Mouse (Mus musculus) midbrain, embryonic 12.5 days (tissue): ENCODE data around the gene Rcor2. TPM values are rescaled to one million over a fixed set of nuclear protein-coding genes. Genes with fewer than 3 reads are reported as not detected.
A peak's percentile ranks its signal among the peaks of the same experiment; 100 is the strongest.

ENCODE experiments used
- ATAC-seq: fragments of 200-750 bp; cut with Nextera tagmentation; 2 replicates; pipeline ENCODE4 v1.8.0; 2017; ENCODE audit warnings: low read depth, moderate TSS enrichment, moderate library complexity; ENCODE audit not compliant: low FRiP score
- H3K27ac ChIP-seq: fragments of 300-500 bp; sonication (generic); replicated peaks from 2 replicates; pipeline ENCODE4 v1.5.1; 2016; ENCODE audit warnings: mild to moderate bottlenecking
- H3K27me3 ChIP-seq: fragments of 300-500 bp; sonication (generic); 2 replicates; pipeline ENCODE4 v1.6.1; 2016; ENCODE audit warnings: mild to moderate bottlenecking
- H3K36me3 ChIP-seq: fragments of 300-500 bp; sonication (generic); 2 replicates; pipeline ENCODE4 v1.6.1; 2016
- H3K4me1 ChIP-seq: fragments of 300-500 bp; sonication (generic); 2 replicates; pipeline ENCODE4 v1.6.1; 2016
- H3K4me2 ChIP-seq: fragments of 300-500 bp; sonication (generic); replicated peaks from 2 replicates; pipeline ENCODE4 v1.6.1; 2016; ENCODE audit warnings: mild to moderate bottlenecking, moderate library complexity
- H3K4me3 ChIP-seq: fragments of 300-500 bp; sonication (generic); 2 replicates; pipeline ENCODE4 v1.5.1; 2016; ENCODE audit warnings: mild to moderate bottlenecking
- H3K9ac ChIP-seq: fragments of 300-500 bp; sonication (generic); replicated peaks from 2 replicates; pipeline ENCODE4 v1.6.1; 2016; ENCODE audit warnings: mild to moderate bottlenecking, moderate library complexity
- H3K9me3 ChIP-seq: fragments of 300-500 bp; sonication (generic); 2 replicates; pipeline ENCODE4 v1.6.1; 2016; ENCODE audit warnings: mild to moderate bottlenecking
- WGBS: fragments of 180-500 bp; shearing (Covaris S2); methylation state at CpG from one replicate; pipeline ENCODE4 v1.1.7; 2016; 5-methylcytosine and 5-hydroxymethylcytosine counted together
- polyA plus RNA-seq: library from polyadenylated mRNA; unstranded; fragments of >200 nt; fragmentation: Nextera tagmentation; extraction: Ambion mirVana; gene quantifications from 2 replicates; pipeline ENCODE4 v1.2.1, GENCODE M21; 2016

The Rcor2 gene
- polyA plus RNA-seq, 1 experiment from 2014 or later: 93.7 TPM

DNA sequence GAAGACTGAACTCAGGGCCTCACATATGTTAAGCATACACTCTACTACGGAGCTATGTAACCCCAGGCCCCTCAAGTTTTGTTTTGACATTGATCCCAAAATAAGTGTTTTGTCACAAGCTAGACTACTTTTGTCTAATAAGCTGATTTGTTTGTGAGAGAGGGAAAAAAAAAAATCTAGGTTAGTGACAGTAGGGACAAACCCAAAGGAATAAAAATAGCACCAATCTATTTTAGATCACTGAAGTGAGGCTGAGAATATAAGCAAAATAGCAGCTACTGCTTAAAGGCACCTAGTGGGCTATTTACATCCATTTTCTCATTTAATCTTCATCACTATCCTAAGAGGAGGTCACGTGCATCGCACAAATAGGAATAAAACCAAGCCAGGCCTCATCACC lies 27.6 kb upstream of the Rcor2 start:
- peak overlapping the region; percentile 60 for H3K4me3 ChIP-seq

GRCm38 (mm10) chr19:7240291-7240690 lies 26.8 kb upstream of the Rcor2 start:
- peaks cover 29% of the 10 kb centered on the region for H3K4me1 ChIP-seq
- H3K4me2 ChIP-seq: peak overlapping the region; percentile 87
- H3K27ac ChIP-seq: peak overlapping the region; percentile 83; the same call in 1 of the 2 replicates
- WGBS: 4% methylated on average over 13 of the region's 13 CpGs
- peak overlapping the region; percentile 88 for H3K9ac ChIP-seq
- H3K36me3 ChIP-seq: no peaks in the 10 kb centered on the region
- peak overlapping the region; percentile 60 for H3K4me3 ChIP-seq
- H3K9me3 ChIP-seq: no peaks in the 10 kb centered on the region
- H3K27me3 ChIP-seq: peaks cover 21% of the 10 kb centered on the region
- no peak for ATAC-seq

More for the DNA sequence above, 27.6 kb upstream of the Rcor2 start:
- no peak for ATAC-seq
- Histone ChIP-seq H3K27me3 (peaks cover 21% of the 10 kb centered on the region), H3K27ac (no peak overlapping the region), H3K4me1 (peaks cover 29% of the 10 kb centered on the region), H3K9ac (peak overlapping the region; percentile 88; the same call in 1 of the 2 replicates), H3K36me3 (0 out of 2 replicates have a peak, but pooled peaks cover under 1% of the 10 kb centered on the region), H3K9me3 (no peaks in the 10 kb centered on the region), H3K4me2 (peak overlapping the region; percentile 87)
- 94% methylated on average over 3 of the region's 3 CpGs for WGBS

GRCm38 (mm10) chr19:7240782-7241690 lies 26.1 kb upstream of the Rcor2 start, which contains the start of gene Naa40:
TSS of gene Naa40 (minus strand) at chr19:7241183.
- peak; percentile 97 for ATAC-seq
- peaks cover 29% of the 10 kb centered on the region for H3K4me1 ChIP-seq
- no peaks in the 10 kb centered on the region for H3K9me3 ChIP-seq
- H3K9ac ChIP-seq: peak within 1 kb of the TSS; percentile 88
- no peaks in the 10 kb centered on the region for H3K36me3 ChIP-seq
- under 1% methylated on average over 73 of the region's 80 CpGs for WGBS
- H3K27me3 ChIP-seq: peaks cover 21% of the 10 kb centered on the region
- peak within 1 kb of the TSS; percentile 87 for H3K4me2 ChIP-seq
- H3K4me3 ChIP-seq: peak within 1 kb of the TSS; percentile 60
- peak within 1 kb of the TSS; percentile 83 for H3K27ac ChIP-seq

- Histone ChIP-seq H3K9ac (no peak overlapping the region), H3K27ac (no peak overlapping the region), H3K27me3 (peaks cover 21% of the 10 kb centered on the region), H3K36me3 (no peaks in the 10 kb centered on the region), H3K4me3 (no peak overlapping the region), H3K9me3 (no peaks in the 10 kb centered on the region), H3K4me1 (peaks cover 5% of the 10 kb centered on the region; the same call in 1 of the 2 replicates), H3K4me2 (no peak overlapping the region)
- 85% methylated on average over 3 of the region's 3 CpGs for WGBS
- ATAC-seq: no peak
These were observed 21.1 kb upstream of the Rcor2 start for GRCm38 (mm10) chr19:7246021-7246420.

- Histone ChIP-seq H3K27me3 (no peaks in the 10 kb centered on the region), H3K27ac (no peak overlapping the region), H3K4me3 (no peak overlapping the region), H3K9me3 (no peaks in the 10 kb centered on the region), H3K4me2 (no peak overlapping the region), H3K4me1 (no peaks in the 10 kb centered on the region), H3K36me3 (no peaks in the 10 kb centered on the region), H3K9ac (no peak overlapping the region)
- 87% methylated on average over 5 of the region's 5 CpGs for WGBS
- no peak for ATAC-seq
These were observed 9.2 kb upstream of the Rcor2 start for GRCm38 (mm10) chr19:7257881-7258280.

GRCm38 (mm10) chr19:7261476-7261875 lies 5.6 kb upstream of the Rcor2 start:
- H3K9ac ChIP-seq: no peak overlapping the region
- no peak overlapping the region for H3K4me2 ChIP-seq
- H3K27me3 ChIP-seq: no peaks in the 10 kb centered on the region
- H3K4me3 ChIP-seq: no peak overlapping the region
- H3K9me3 ChIP-seq: no peaks in the 10 kb centered on the region
- no peaks in the 10 kb centered on the region for H3K36me3 ChIP-seq
- ATAC-seq: no peak
- whole genome bisulfite sequencing: 83% methylated on average over 1 of the region's 1 CpGs
- peaks cover 27% of the 10 kb centered on the region for H3K4me1 ChIP-seq
- no peak overlapping the region for H3K27ac ChIP-seq

GRCm38 (mm10) chr19:7261964-7262363 lies 5.2 kb upstream of the Rcor2 start:
- Histone ChIP-seq H3K36me3 (no peaks in the 10 kb centered on the region), H3K4me2 (no peak overlapping the region), H3K27ac (no peak overlapping the region), H3K9ac (no peak overlapping the region), H3K27me3 (no peaks in the 10 kb centered on the region), H3K4me1 (peaks cover 32% of the 10 kb centered on the region), H3K9me3 (no peaks in the 10 kb centered on the region), H3K4me3 (no peak overlapping the region)
- 94% methylated on average over 3 of the region's 3 CpGs for WGBS
- no peak for ATAC-seq

- H3K4me2 ChIP-seq: no peak overlapping the region
- H3K9me3 ChIP-seq: no peaks in the 10 kb centered on the region
- no peaks in the 10 kb centered on the region for H3K27me3 ChIP-seq
- H3K36me3 ChIP-seq: no peaks in the 10 kb centered on the region
- H3K4me1 ChIP-seq: peaks cover 38% of the 10 kb centered on the region
- H3K9ac ChIP-seq: no peak overlapping the region
- ATAC-seq: no peak
- H3K4me3 ChIP-seq: no peak overlapping the region
- WGBS: 93% methylated on average over 1 of the region's 1 CpGs
- H3K27ac ChIP-seq: no peak overlapping the region
These were observed 4.5 kb upstream of the Rcor2 start for GRCm38 (mm10) chr19:7262592-7262991.

GRCm38 (mm10) chr19:7264088-7264765 lies 2.9 kb upstream of the Rcor2 start:
- Histone ChIP-seq H3K27me3 (no peaks in the 10 kb centered on the region), H3K4me3 (no peak overlapping the region), H3K4me2 (peak overlapping the region; percentile 93), H3K36me3 (no peaks in the 10 kb centered on the region), H3K9ac (peak overlapping the region; percentile 99; the same call in 1 of the 2 replicates), H3K9me3 (no peaks in the 10 kb centered on the region), H3K27ac (peak overlapping the region; percentile 100), H3K4me1 (peaks cover 43% of the 10 kb centered on the region)
- ATAC-seq: no peak
- 13% methylated on average over 9 of the region's 9 CpGs for WGBS

DNA sequence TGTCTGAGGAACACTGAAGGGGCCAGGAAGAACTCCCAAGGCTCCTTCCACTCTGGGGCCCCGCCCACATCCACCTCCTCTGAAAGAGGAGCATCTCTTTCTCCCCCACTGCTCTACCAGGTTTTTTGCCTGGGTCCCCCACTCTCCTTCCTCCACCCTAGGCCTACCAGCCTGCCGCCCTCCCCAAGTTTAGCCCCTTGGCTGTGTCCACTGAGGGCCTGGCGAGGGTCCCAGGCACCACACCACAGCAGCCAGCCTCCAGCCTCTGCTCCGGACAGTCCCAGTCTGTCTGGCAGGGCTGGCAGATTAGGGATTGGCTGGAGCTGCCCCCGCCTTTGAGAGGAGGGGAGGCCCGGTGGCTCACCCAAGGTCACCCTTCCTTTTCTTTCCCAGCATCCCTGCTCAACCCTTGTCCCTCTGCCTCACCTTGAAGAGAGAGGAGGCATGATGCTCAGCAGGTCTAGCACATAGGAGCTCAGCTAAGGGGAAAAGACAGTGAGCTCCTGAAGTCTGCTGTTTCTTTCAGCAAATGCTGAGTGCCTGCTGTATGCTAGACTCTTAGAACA lies 2.3 kb upstream of the Rcor2 start:
- no peak for ATAC-seq
- H3K4me2 ChIP-seq: peak overlapping the region; percentile 93
- H3K9ac ChIP-seq: peak overlapping the region; percentile 99
- H3K9me3 ChIP-seq: no peaks in the 10 kb centered on the region
- no peaks in the 10 kb centered on the region for H3K27me3 ChIP-seq
- 0 out of 2 replicates have a peak overlapping the region, but pooled peaks have one; percentile 6 for H3K4me3 ChIP-seq
- no peaks in the 10 kb centered on the region for H3K36me3 ChIP-seq
- H3K27ac ChIP-seq: peak overlapping the region; percentile 100
- WGBS: 8% methylated on average over 6 of the region's 6 CpGs
- H3K4me1 ChIP-seq: peaks cover 49% of the 10 kb centered on the region

GRCm38 (mm10) chr19:7265478-7266191 lies 1.5 kb upstream of the Rcor2 start:
- WGBS: 6% methylated on average over 12 of the region's 14 CpGs
- peak overlapping the region; percentile 99 for H3K9ac ChIP-seq
- no peaks in the 10 kb centered on the region for H3K27me3 ChIP-seq
- H3K4me2 ChIP-seq: peak overlapping the region; percentile 93
- peaks cover 56% of the 10 kb centered on the region for H3K4me1 ChIP-seq
- H3K36me3 ChIP-seq: peaks cover 4% of the 10 kb centered on the region
- no peaks in the 10 kb centered on the region for H3K9me3 ChIP-seq
- ATAC-seq: peak; percentile 64
- H3K27ac ChIP-seq: peak overlapping the region; percentile 100
- H3K4me3 ChIP-seq: no peak overlapping the region
